Mouse (Mus musculus) MEL (cell line): ENCODE measurements around the gene Asrgl1. TPM values are rescaled to one million over a fixed set of nuclear protein-coding genes. Genes with fewer than 3 reads are reported as not detected.

Experiments used
- DNase-seq: peaks from one replicate; pipeline ENCODE4 v3.0.0; 2011; ENCODE audit warnings: low read depth, low spot score
- H3K27ac ChIP-seq: 2 replicates; pipeline ENCODE4 v1.5.1; 2012; ENCODE audit warnings: low read depth, mild to moderate bottlenecking, control low read depth, low read length, moderate library complexity; ENCODE audit not compliant: control insufficient read depth
- H3K27me3 ChIP-seq, 2 experiments: fragments of 150-350 bp in 1 of 2; sonication (generic) in 1 of 2; 2 replicates each; pipeline ENCODE4 v1.6.1; 2012; ENCODE audit warnings: low read length in 2 of 2, mild to moderate bottlenecking in 2 of 2, improper control_type of control experiment in 1 of 2, moderate library complexity in 1 of 2; ENCODE audit not compliant: insufficient read depth in 2 of 2, control insufficient read depth in 1 of 2
- H3K36me3 ChIP-seq, 2 experiments: 2 replicates each; pipeline ENCODE4 v1.6.1; 2012 to 2014; ENCODE audit warnings: low read length in 2 of 2, improper control_type of control experiment in 1 of 2, inconsistent platforms in 1 of 2, mild to moderate bottlenecking in 1 of 2; ENCODE audit not compliant: insufficient read depth in 2 of 2, control insufficient read depth in 1 of 2
- H3K4me1 ChIP-seq, 2 experiments: fragments of 150-350 bp in 1 of 2; sonication (generic) in 1 of 2; 2 replicates each; pipeline ENCODE4 v1.6.1; 2012; ENCODE audit warnings: low read length in 2 of 2, improper control_type of control experiment in 1 of 2, mild to moderate bottlenecking in 1 of 2; ENCODE audit not compliant: insufficient read depth in 2 of 2, control insufficient read depth in 1 of 2
- H3K4me3 ChIP-seq, 2 experiments: fragments of 150-350 bp in 1 of 2; sonication (generic) in 1 of 2; 2 replicates each; pipeline ENCODE4 v1.5.1; 2012; ENCODE audit warnings: low read depth in 2 of 2, low read length in 2 of 2, mild to moderate bottlenecking in 2 of 2, moderate library complexity in 2 of 2, control low read depth in 1 of 2, improper control_type of control experiment in 1 of 2; ENCODE audit not compliant: control insufficient read depth in 1 of 2, insufficient read depth in 1 of 2
- H3K79me2 ChIP-seq: 2 replicates; pipeline ENCODE4 v1.6.1; 2012; ENCODE audit warnings: mild to moderate bottlenecking, low read length, moderate library complexity; ENCODE audit not compliant: control insufficient read depth, poor library complexity, insufficient read depth
- H3K9ac ChIP-seq: 2 replicates; pipeline ENCODE4 v1.6.1; 2012; ENCODE audit warnings: low read depth, mild to moderate bottlenecking, control low read depth, low read length, moderate library complexity; ENCODE audit not compliant: control insufficient read depth, poor library complexity, severe bottlenecking
- H3K9me3 ChIP-seq: fragments of 150-350 bp; sonication (generic); replicated peaks from 2 replicates; pipeline ENCODE4 v1.6.1; 2012; ENCODE audit warnings: mild to moderate bottlenecking, low read length, improper control_type of control experiment, moderate library complexity; ENCODE audit not compliant: insufficient read depth
- CHD1 ChIP-seq: IDR thresholded peaks from 2 replicates; pipeline ENCODE4 v1.6.1; 2012; ENCODE audit warnings: low read depth, mild to moderate bottlenecking, inconsistent platforms, low read length, improper control_type of control experiment
- CHD2 ChIP-seq: IDR thresholded peaks from 2 replicates; pipeline ENCODE4 v1.6.1; 2011; ENCODE audit warnings: low read length, improper control_type of control experiment
- CTCF ChIP-seq, 3 experiments: IDR thresholded peaks in 2 of 3; conservative IDR thresholded peaks in 1 of 3; 2 replicates each; pipeline ENCODE4 v1.5.1; 2011 to 2012; ENCODE audit warnings: low read length in 3 of 3, low read depth in 2 of 3, mild to moderate bottlenecking in 2 of 3, improper control_type of control experiment in 1 of 3, inconsistent platforms in 1 of 3, mixed read lengths in 1 of 3, moderate library complexity in 1 of 3; ENCODE audit not compliant: control insufficient read depth in 1 of 3, insufficient read depth in 1 of 3, poor library complexity in 1 of 3, severe bottlenecking in 1 of 3
- E2F4 ChIP-seq: IDR thresholded peaks from 2 replicates; pipeline ENCODE4 v1.6.1; 2011; ENCODE audit warnings: low read depth, low read length, improper control_type of control experiment, borderline replicate concordance
- EP300 ChIP-seq, 2 experiments: IDR thresholded peaks; 2 replicates each; pipeline ENCODE4 v1.6.1; 2011; ENCODE audit warnings: improper control_type of control experiment in 2 of 2, low read length in 2 of 2, low read depth in 1 of 2, mild to moderate bottlenecking in 1 of 2
- ETS1 ChIP-seq: IDR thresholded peaks from 2 replicates; pipeline ENCODE4 v1.6.1; 2012; ENCODE audit warnings: low read depth, mild to moderate bottlenecking, inconsistent platforms, low read length, improper control_type of control experiment, moderate library complexity
- GABPA ChIP-seq: IDR thresholded peaks from 2 replicates; pipeline ENCODE4 v1.6.1; 2012; ENCODE audit warnings: low read depth, mild to moderate bottlenecking, inconsistent platforms, low read length, improper control_type of control experiment, moderate library complexity
- GATA1 ChIP-seq: IDR thresholded peaks from 2 replicates; pipeline ENCODE4 v1.6.1; 2011; ENCODE audit warnings: low read depth, low read length, improper control_type of control experiment
- JUND ChIP-seq: IDR thresholded peaks from 2 replicates; pipeline ENCODE4 v1.6.1; 2011; ENCODE audit warnings: low read depth, mild to moderate bottlenecking, improper control_type of control experiment, low read length
- MAFK ChIP-seq: IDR thresholded peaks from 2 replicates; pipeline ENCODE4 v1.6.1; 2011; ENCODE audit warnings: low read depth, mild to moderate bottlenecking, low read length, improper control_type of control experiment, borderline replicate concordance
- MYB ChIP-seq: IDR thresholded peaks from 2 replicates; pipeline ENCODE4 v1.6.1; 2011; ENCODE audit warnings: mild to moderate bottlenecking, low read depth, low read length, improper control_type of control experiment
- NRF1 ChIP-seq: IDR thresholded peaks from 2 replicates; pipeline ENCODE4 v1.6.1; 2014; ENCODE audit warnings: low read depth, mild to moderate bottlenecking, inconsistent platforms, low read length, improper control_type of control experiment, moderate library complexity; ENCODE audit not compliant: poor library complexity, insufficient read depth, severe bottlenecking
- POLR2A ChIP-seq, 2 experiments: IDR thresholded peaks; 2 replicates each; pipeline ENCODE4 v1.6.1; 2011 to 2012; ENCODE audit warnings: low read length in 2 of 2, mild to moderate bottlenecking in 2 of 2, control low read depth in 1 of 2, improper control_type of control experiment in 1 of 2, low read depth in 1 of 2, moderate library complexity in 1 of 2; ENCODE audit not compliant: control insufficient read depth in 1 of 2, insufficient read depth in 1 of 2, poor library complexity in 1 of 2
- POLR2AphosphoS2 ChIP-seq: IDR thresholded peaks from 2 replicates; pipeline ENCODE4 v1.6.1; 2011; ENCODE audit warnings: low read length, improper control_type of control experiment
- SIN3A ChIP-seq: IDR thresholded peaks from 2 replicates; pipeline ENCODE4 v1.6.1; 2012; ENCODE audit warnings: low read length, improper control_type of control experiment, inconsistent platforms
- TAL1 ChIP-seq: IDR thresholded peaks from 2 replicates; pipeline ENCODE4 v1.6.1; 2012; ENCODE audit warnings: mild to moderate bottlenecking, inconsistent platforms, low read length, moderate library complexity, mixed read lengths
- UBTF ChIP-seq: IDR thresholded peaks from 2 replicates; pipeline ENCODE4 v1.6.1; 2012; ENCODE audit warnings: low read depth, mild to moderate bottlenecking, inconsistent platforms, low read length, improper control_type of control experiment, moderate library complexity, borderline replicate concordance; ENCODE audit not compliant: insufficient read depth
- USF2 ChIP-seq, 2 experiments: IDR thresholded peaks; 2 replicates each; pipeline ENCODE4 v1.6.1; 2011 to 2012; ENCODE audit warnings: improper control_type of control experiment in 2 of 2, low read length in 2 of 2, borderline replicate concordance in 1 of 2, inconsistent platforms in 1 of 2, low read depth in 1 of 2, mild to moderate bottlenecking in 1 of 2; ENCODE audit not compliant: insufficient read depth in 1 of 2
- ZKSCAN1 ChIP-seq: IDR thresholded peaks from 2 replicates; pipeline ENCODE4 v1.6.1; 2012; ENCODE audit warnings: low read depth, mild to moderate bottlenecking, inconsistent platforms, low read length, improper control_type of control experiment, moderate library complexity
- polyA plus RNA-seq, 2 experiments: library from polyadenylated mRNA; stranded (reverse) in 1 of 2; unstranded in 1 of 2; fragments of >175 nt in 1 of 2; fragments of >200 nt in 1 of 2; gene quantifications; 2 replicates each; pipeline versions ENCODE4 v1.2.1 to v1.2.4; 2012; ENCODE audit warnings: low replicate concordance in 2 of 2, low read depth in 1 of 2; ENCODE audit not compliant: insufficient read length in 2 of 2, insufficient read depth in 1 of 2, missing spikeins in 1 of 2
- total RNA-seq: library from RNA; depleted of rRNA; stranded (reverse); fragments of 300-350 nt; gene quantifications from 2 replicates; pipeline ENCODE4 v1.2.3, GENCODE M21; 2012

The Asrgl1 gene
- total and polyA plus RNA-seq, 3 experiments = 24.5 to 63.9 TPM; not detected in 1

DNA sequence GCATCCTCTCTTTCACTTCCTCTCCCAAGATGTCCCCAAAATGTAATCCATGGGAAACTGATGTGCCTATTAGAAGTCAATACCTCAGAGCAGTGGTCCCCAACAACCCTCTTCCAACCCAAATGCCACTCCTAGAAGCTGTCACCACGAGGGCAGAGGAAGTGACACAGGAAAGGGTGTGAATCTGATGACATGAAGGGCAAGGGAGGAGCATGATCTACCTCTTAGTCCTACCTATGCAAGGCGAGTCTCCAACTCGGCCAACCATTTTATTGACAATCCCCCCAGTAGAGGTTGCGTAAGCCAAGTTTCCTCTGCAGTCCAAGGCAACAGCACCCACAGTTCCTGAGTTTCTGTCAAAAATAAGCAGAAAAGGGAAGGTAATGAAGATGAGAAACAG is 19.2 kb downstream of the Asrgl1 start:
- no peak for DNase-seq
- Histone ChIP-seq H3K9ac (no peak overlapping the region), H3K27ac (no peak overlapping the region), H3K79me2 (no peaks in the 10 kb centered on the region), H3K9me3 (no peaks in the 10 kb centered on the region), H3K4me1 (no peaks in the 10 kb centered on the region), H3K27me3 (no peaks in the 10 kb centered on the region), H3K4me3 (no peak overlapping the region), H3K36me3 (peaks cover 0 to 2% of the 10 kb centered on the region in 2 experiments; a peak in 2 of 4 replicates)
- TF ChIP-seq GABPA (no peak), CHD2 (no peak), CTCF (IDR thresholded peaks at IDR 0.05 in 2 of 3, conservative IDR thresholded peaks at IDR 0.05 in 1 of 3; ENCODE audit: control insufficient read depth in 1 of 3, insufficient read depth in 1 of 3, low read depth in 2 of 3, low read length in 3 of 3, poor library complexity in 1 of 3, severe bottlenecking in 1 of 3) (no peak), USF2 (IDR thresholded peaks at IDR 0.05; ENCODE audit: borderline replicate concordance in 1 of 2, insufficient read depth in 1 of 2, low read depth in 1 of 2, low read length in 2 of 2) (no peak), ZKSCAN1 (no peak), E2F4 (no peak), TAL1 (no peak), GATA1 (no peak), POLR2AphosphoS2 (no peak), CHD1 (no peak), ETS1 (no peak), MAFK (no peak), UBTF (no peak)

GRCm38 (mm10) chr19:9112043-9112442 is 23.4 kb downstream of the Asrgl1 start:
- Histone ChIP-seq H3K79me2 (no peaks in the 10 kb centered on the region), H3K4me3 (no peak overlapping the region), H3K27me3 (no peaks in the 10 kb centered on the region), H3K36me3 (peaks cover 0 to 2% of the 10 kb centered on the region in 2 experiments; a peak in 3 of 4 replicates), H3K27ac (no peak overlapping the region), H3K4me1 (peaks cover 0 to 4% of the 10 kb centered on the region in 2 experiments; a peak in 1 of 4 replicates), H3K9me3 (no peaks in the 10 kb centered on the region), H3K9ac (no peak overlapping the region)
- TF ChIP-seq UBTF (no peak), EP300 (IDR thresholded peaks at IDR 0.05; ENCODE audit: low read depth in 1 of 2, low read length in 2 of 2) (no peak), NRF1 (no peak), SIN3A (no peak), POLR2A (IDR thresholded peaks at IDR 0.05; ENCODE audit: control insufficient read depth in 1 of 2, insufficient read depth in 1 of 2, low read depth in 1 of 2, low read length in 2 of 2, poor library complexity in 1 of 2) (no peak), JUND (no peak), MYB (no peak), E2F4 (no peak)
- no peak for DNase-seq
